Mouse (Mus musculus) induced T-regulatory cell, adult 2 months (primary cell): ENCODE data around the gene Olfr1321.

Experiments used
- DNase-seq: peaks from one replicate; pipeline ENCODE4 v3.0.0-alpha.2; 2012; ENCODE audit warnings: low read depth

Gene Olfr1321

GRCm38 (mm10) chrX:49734959-49735358 lies at the start of gene Olfr1321:
TSS of gene Olfr1321 (minus strand) at chrX:49735059.
- DNase-seq: no peak

- DNase-seq: no peak
These were observed 36.0 kb upstream of the Olfr1321 start for GRCm38 (mm10) chrX:49770828-49771227.

DNA sequence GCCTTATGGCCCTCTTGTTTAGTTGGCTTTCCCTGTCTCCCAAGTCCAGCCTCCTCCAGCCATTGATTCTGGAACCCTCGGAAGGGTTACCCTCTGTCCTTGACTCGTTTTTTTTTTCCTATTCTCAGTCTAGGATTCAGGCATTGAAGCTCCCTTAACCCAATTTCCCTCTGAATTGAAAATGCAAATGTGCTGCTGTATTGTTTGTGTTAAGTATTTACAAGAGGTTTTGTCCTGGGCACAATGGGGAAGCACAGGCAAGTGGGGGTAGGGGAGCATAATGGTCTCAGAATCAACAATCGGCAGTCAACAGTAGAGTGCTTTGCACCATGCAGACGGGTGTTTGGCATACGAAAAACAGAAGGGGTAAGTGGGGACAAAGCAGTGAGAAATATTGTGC lies 10.3 kb upstream of the Olfr1321 start:
- DNase-seq: no peak
